Mouse (Mus musculus) limb, embryonic 12.5 days (tissue): ENCODE measurements around the gene Asic2. TPM values are rescaled to one million over a fixed set of nuclear protein-coding genes. Genes with fewer than 3 reads are reported as not detected.

Source experiments
- ATAC-seq: fragments of 200-750 bp; cut with Nextera tagmentation; 2 replicates; pipeline ENCODE4 v1.8.0; 2017; ENCODE audit warnings: low read depth, moderate TSS enrichment; ENCODE audit not compliant: insufficient number of reproducible peaks, insufficient read depth, low FRiP score, low TSS enrichment
- H3K27ac ChIP-seq: fragments of 300-500 bp; sonication (generic); 2 replicates; pipeline ENCODE4 v1.5.1; 2016; ENCODE audit warnings: mild to moderate bottlenecking, moderate library complexity
- H3K27me3 ChIP-seq: fragments of 300-500 bp; sonication (generic); 2 replicates; pipeline ENCODE4 v1.6.1; 2016; ENCODE audit warnings: mild to moderate bottlenecking, moderate library complexity
- H3K36me3 ChIP-seq: fragments of 300-500 bp; sonication (generic); 2 replicates; pipeline ENCODE4 v1.6.1; 2016; ENCODE audit warnings: mild to moderate bottlenecking, moderate library complexity
- H3K4me1 ChIP-seq: fragments of 300-500 bp; sonication (generic); replicated peaks from 2 replicates; pipeline ENCODE4 v1.6.1; 2016
- H3K4me2 ChIP-seq: fragments of 300-500 bp; sonication (generic); 2 replicates; pipeline ENCODE4 v1.6.1; 2016; ENCODE audit warnings: mild to moderate bottlenecking, moderate library complexity
- H3K4me3 ChIP-seq: fragments of 300-500 bp; sonication (generic); replicated peaks from 2 replicates; pipeline ENCODE4 v1.5.1; 2016; ENCODE audit warnings: mild to moderate bottlenecking
- H3K9ac ChIP-seq: fragments of 300-500 bp; sonication (generic); replicated peaks from 2 replicates; pipeline ENCODE4 v1.6.1; 2016; ENCODE audit warnings: mild to moderate bottlenecking, moderate library complexity
- H3K9me3 ChIP-seq: fragments of 300-500 bp; sonication (generic); 2 replicates; pipeline ENCODE4 v1.6.1; 2016; ENCODE audit warnings: mild to moderate bottlenecking, moderate library complexity
- WGBS: fragments of 180-500 bp; shearing (Covaris S2); methylation state at CpG from one replicate; pipeline ENCODE4 v1.1.7; 2016; 5-methylcytosine and 5-hydroxymethylcytosine counted together
- polyA plus RNA-seq: library from polyadenylated mRNA; unstranded; fragments of >200 nt; fragmentation: Nextera tagmentation; extraction: Ambion mirVana; gene quantifications from 2 replicates; pipeline ENCODE4 v1.2.1, GENCODE M21; 2016

Asic2 gene
- polyA plus RNA-seq, 1 experiment from 2014 or later, result 0.51 TPM

- Histone ChIP-seq H3K27ac (no peak overlapping the region), H3K9ac (no peak overlapping the region), H3K27me3 (no peaks in the 10 kb centered on the region; the same call in 1 of the 2 replicates), H3K4me1 (no peaks in the 10 kb centered on the region; the same call in 1 of the 2 replicates), H3K9me3 (peaks cover 8% of the 10 kb centered on the region), H3K4me2 (no peak overlapping the region), H3K4me3 (no peak overlapping the region), H3K36me3 (no peaks in the 10 kb centered on the region)
- no peak for ATAC-seq
- 87% methylated on average over 2 of the region's 2 CpGs for WGBS
These were observed 803.4 kb downstream of the Asic2 start for GRCm38 (mm10) chr11:81164890-81165289.

- Histone ChIP-seq H3K4me1 (no peaks in the 10 kb centered on the region; the same call in 1 of the 2 replicates), H3K9me3 (peaks cover 8% of the 10 kb centered on the region), H3K4me3 (no peak overlapping the region), H3K4me2 (no peak overlapping the region), H3K27ac (no peak overlapping the region), H3K9ac (no peak overlapping the region), H3K27me3 (peaks cover 4% of the 10 kb centered on the region; the same call in 1 of the 2 replicates), H3K36me3 (no peaks in the 10 kb centered on the region)
- ATAC-seq, result no peak
- WGBS, result 44% methylated on average over 4 of the region's 4 CpGs
These were observed 805.2 kb downstream of the Asic2 start for GRCm38 (mm10) chr11:81163056-81163455.

- Histone ChIP-seq H3K4me1 (peaks cover 28% of the 10 kb centered on the region), H3K27me3 (peaks cover 92% of the 10 kb centered on the region), H3K9me3 (no peaks in the 10 kb centered on the region), H3K9ac (no peak overlapping the region), H3K4me3 (peak overlapping the region; percentile 58), H3K4me2 (peak overlapping the region; percentile 98), H3K36me3 (no peaks in the 10 kb centered on the region), H3K27ac (no peak overlapping the region)
- WGBS, result 15% methylated on average over 13 of the region's 13 CpGs
- ATAC-seq, result no peak
These were observed 814.4 kb downstream of the Asic2 start for GRCm38 (mm10) chr11:81153841-81154240.

GRCm38 (mm10) chr11:81153161-81153840 lies 815.0 kb downstream of the Asic2 start:
- no peak overlapping the region for H3K27ac ChIP-seq
- H3K9ac ChIP-seq, result no peak overlapping the region

GRCm38 (mm10) chr11:81152460-81153160 lies 815.6 kb downstream of the Asic2 start:
- no peaks in the 10 kb centered on the region for H3K9me3 ChIP-seq
- peak overlapping the region; percentile 58 for H3K4me3 ChIP-seq
- H3K4me1 ChIP-seq, result peaks cover 37% of the 10 kb centered on the region
- H3K4me2 ChIP-seq, result peak overlapping the region; percentile 98
- WGBS, result under 1% methylated on average over 52 of the region's 55 CpGs
- no peaks in the 10 kb centered on the region for H3K36me3 ChIP-seq
- H3K27me3 ChIP-seq, result peaks cover 85% of the 10 kb centered on the region
- H3K27ac ChIP-seq, result no peak overlapping the region
- ATAC-seq, result peak; percentile 56; the same call in 1 of the 2 replicates
- peak overlapping the region; percentile 57 for H3K9ac ChIP-seq

More at GRCm38 (mm10) chr11:81153161-81153840, 815.0 kb downstream of the Asic2 start:
- Histone ChIP-seq H3K4me2 (peak overlapping the region; percentile 98), H3K4me3 (peak overlapping the region; percentile 58), H3K9me3 (no peaks in the 10 kb centered on the region), H3K27me3 (peaks cover 92% of the 10 kb centered on the region), H3K36me3 (no peaks in the 10 kb centered on the region), H3K4me1 (peaks cover 34% of the 10 kb centered on the region)
- no peak for ATAC-seq
- WGBS, result 2% methylated on average over 57 of the region's 57 CpGs

GRCm38 (mm10) chr11:81152021-81152385 lies 816.3 kb downstream of the Asic2 start:
- Histone ChIP-seq H3K9me3 (no peaks in the 10 kb centered on the region), H3K9ac (peak overlapping the region; percentile 57), H3K4me3 (peak overlapping the region; percentile 58), H3K27ac (no peak overlapping the region), H3K27me3 (peaks cover 82% of the 10 kb centered on the region), H3K36me3 (no peaks in the 10 kb centered on the region), H3K4me2 (peak overlapping the region; percentile 98), H3K4me1 (peaks cover 37% of the 10 kb centered on the region)
- WGBS, result under 1% methylated on average over 35 of the region's 42 CpGs
- ATAC-seq, result no peak

- 5% methylated on average over 36 of the region's 36 CpGs for WGBS
These were observed 816.8 kb downstream of the Asic2 start for GRCm38 (mm10) chr11:81151286-81152020.

GRCm38 (mm10) chr11:81150621-81151020 lies 817.6 kb downstream of the Asic2 start:
- H3K4me3 ChIP-seq, result no peak overlapping the region
- H3K9me3 ChIP-seq, result no peaks in the 10 kb centered on the region
- H3K36me3 ChIP-seq, result no peaks in the 10 kb centered on the region
- H3K4me1 ChIP-seq, result peaks cover 37% of the 10 kb centered on the region
- H3K27ac ChIP-seq, result no peak overlapping the region
- 77% methylated on average over 8 of the region's 8 CpGs for WGBS
- H3K4me2 ChIP-seq, result no peak overlapping the region
- H3K27me3 ChIP-seq, result peaks cover 69% of the 10 kb centered on the region
- no peak for ATAC-seq
- H3K9ac ChIP-seq, result no peak overlapping the region

More at GRCm38 (mm10) chr11:81151286-81152020, 816.8 kb downstream of the Asic2 start:
- Histone ChIP-seq H3K27ac (no peak overlapping the region), H3K4me1 (peaks cover 37% of the 10 kb centered on the region), H3K36me3 (no peaks in the 10 kb centered on the region), H3K4me2 (peak overlapping the region; percentile 98), H3K27me3 (peaks cover 77% of the 10 kb centered on the region), H3K9ac (peak overlapping the region; percentile 57), H3K9me3 (no peaks in the 10 kb centered on the region), H3K4me3 (peak overlapping the region; percentile 58)
- no peak for ATAC-seq

- ATAC-seq, result no peak
- Histone ChIP-seq H3K27ac (no peak overlapping the region), H3K9ac (no peak overlapping the region), H3K4me1 (peaks cover 29% of the 10 kb centered on the region), H3K4me2 (peak overlapping the region; percentile 24), H3K4me3 (no peak overlapping the region), H3K9me3 (no peaks in the 10 kb centered on the region), H3K27me3 (peaks cover 47% of the 10 kb centered on the region), H3K36me3 (no peaks in the 10 kb centered on the region)
- 14% methylated on average over 10 of the region's 10 CpGs for WGBS
These were observed 819.8 kb downstream of the Asic2 start for GRCm38 (mm10) chr11:81148423-81148822.

- Histone ChIP-seq H3K27ac (no peak overlapping the region), H3K9me3 (no peaks in the 10 kb centered on the region), H3K4me2 (no peak overlapping the region), H3K27me3 (peaks cover 29% of the 10 kb centered on the region), H3K36me3 (no peaks in the 10 kb centered on the region), H3K4me1 (peaks cover 13% of the 10 kb centered on the region), H3K9ac (no peak overlapping the region), H3K4me3 (no peak overlapping the region)
- WGBS, result 72% methylated on average over 9 of the region's 9 CpGs
- no peak for ATAC-seq
These were observed 821.6 kb downstream of the Asic2 start for GRCm38 (mm10) chr11:81146574-81147157.

GRCm38 (mm10) chr11:81135141-81135540 lies 833.1 kb downstream of the Asic2 start:
- 74% methylated on average over 4 of the region's 4 CpGs for WGBS
- Histone ChIP-seq H3K4me1 (no peaks in the 10 kb centered on the region), H3K9me3 (no peaks in the 10 kb centered on the region), H3K4me2 (no peak overlapping the region), H3K4me3 (no peak overlapping the region), H3K36me3 (no peaks in the 10 kb centered on the region), H3K27me3 (no peaks in the 10 kb centered on the region), H3K9ac (no peak overlapping the region), H3K27ac (no peak overlapping the region)
- ATAC-seq, result no peak
